Mouse (Mus musculus) heart, postnatal 0 days (tissue): ENCODE measurements around the gene Plg.

ENCODE experiments used
- CTCF ChIP-seq: IDR thresholded peaks from 2 replicates; pipeline ENCODE4 v1.5.1; 2016; ENCODE audit warnings: antibody characterized with exemption, control low read depth, low read depth
- EP300 ChIP-seq: IDR thresholded peaks from 2 replicates; pipeline ENCODE4 v1.6.1; 2016; ENCODE audit warnings: antibody characterized with exemption, low read depth

DNA sequence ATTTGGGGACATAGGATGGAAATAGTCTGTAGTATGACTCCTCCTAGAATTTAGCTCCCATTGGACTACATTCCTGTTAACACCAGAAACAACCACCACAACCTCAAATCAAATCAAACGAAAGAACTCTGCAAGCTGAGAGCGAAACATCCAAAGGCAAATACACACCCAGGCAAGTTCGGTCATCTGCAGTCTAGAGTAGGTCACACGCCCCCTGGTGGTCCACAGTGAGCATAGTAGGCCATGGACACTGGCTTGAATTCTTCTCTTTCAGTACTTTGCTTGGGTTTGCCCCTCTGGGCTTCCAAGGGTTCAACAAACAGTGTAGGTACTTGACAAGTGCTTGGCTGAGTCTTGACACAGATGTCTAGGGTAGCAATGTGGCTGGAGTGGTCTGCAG is 6.4 kb upstream of the Plg start:
- peak; percentile 90 for TF ChIP-seq CTCF
- no peak for TF ChIP-seq EP300
